Mouse (Mus musculus) cortical plate, adult 2 months (tissue): ENCODE measurements around the gene Scrt2. TPM values are rescaled to one million over a fixed set of nuclear protein-coding genes. Genes with fewer than 3 reads are reported as not detected.

Experiments used
- H3K27ac ChIP-seq: fragments of 200-500 bp; 2 replicates; pipeline ENCODE4 v1.5.1; 2012; ENCODE audit warnings: low read length, control low read depth, inconsistent platforms; ENCODE audit not compliant: insufficient read depth
- H3K4me1 ChIP-seq: fragments of 200-500 bp; 2 replicates; pipeline ENCODE4 v1.6.1; 2011; ENCODE audit warnings: low read length; ENCODE audit not compliant: control insufficient read depth, insufficient read depth
- H3K4me3 ChIP-seq: fragments of 200-500 bp; 2 replicates; pipeline ENCODE4 v1.5.1; 2011; ENCODE audit warnings: mild to moderate bottlenecking, low read length, control low read depth; ENCODE audit not compliant: insufficient read depth
- CTCF ChIP-seq: fragments of 200-500 bp; IDR thresholded peaks from 2 replicates; pipeline ENCODE4 v1.5.1; 2011; ENCODE audit warnings: mild to moderate bottlenecking, control low read depth, low read length; ENCODE audit not compliant: insufficient read depth; ENCODE audit errors: extremely low read depth
- POLR2A ChIP-seq: fragments of 200-500 bp; IDR thresholded peaks from 2 replicates; pipeline ENCODE4 v1.6.1; 2011; ENCODE audit warnings: mild to moderate bottlenecking, low read length, control low read depth; ENCODE audit not compliant: insufficient read depth; ENCODE audit errors: extremely low read depth
- polyA plus RNA-seq: library from polyadenylated mRNA; depleted of rRNA; stranded (reverse); fragments of >200 nt; gene quantifications from 2 replicates; pipeline ENCODE4 v1.2.3, GENCODE M21; 2012; rRNA removed

The Scrt2 gene
- polyA plus RNA-seq, 1 experiment = 12.1 TPM

- Histone ChIP-seq H3K27ac (no peak overlapping the region), H3K4me3 (no peak overlapping the region), H3K4me1 (peaks cover 3% of the 10 kb centered on the region)
- TF ChIP-seq CTCF (no peak), POLR2A (no peak)
Measured at GRCm38 (mm10) chr2:152141491-152141890, 60.2 kb downstream of the Scrt2 start.

GRCm38 (mm10) chr2:152142046-152142445 is 60.7 kb downstream of the Scrt2 start:
- Histone ChIP-seq H3K27ac (no peak overlapping the region), H3K4me1 (peaks cover 3% of the 10 kb centered on the region), H3K4me3 (no peak overlapping the region)
- TF ChIP-seq CTCF (no peak), POLR2A (no peak)

- Histone ChIP-seq H3K4me3 (no peak overlapping the region), H3K4me1 (peaks cover 3% of the 10 kb centered on the region), H3K27ac (no peak overlapping the region)
- TF ChIP-seq POLR2A = no peak
- no peak for TF ChIP-seq CTCF
Measured at GRCm38 (mm10) chr2:152142571-152142970, 61.2 kb downstream of the Scrt2 start.

- Histone ChIP-seq H3K27ac (no peak within 1 kb of the TSS), H3K4me3 (peak within 1 kb of the TSS; percentile 30; the same call in 1 of the 2 replicates), H3K4me1 (peaks cover 3% of the 10 kb centered on the region)
- TF ChIP-seq POLR2A (no peak), CTCF (no peak)
Measured at GRCm38 (mm10) chr2:152143279-152144157, 62.2 kb downstream of the Scrt2 start, which contains the start of gene Tcf15. TSS of gene Tcf15 (plus strand) at chr2:152143561.

- Histone ChIP-seq H3K4me3 (no peak overlapping the region), H3K27ac (no peak overlapping the region), H3K4me1 (peaks cover 3% of the 10 kb centered on the region)
- no peak for TF ChIP-seq POLR2A
- no peak for TF ChIP-seq CTCF
Measured at GRCm38 (mm10) chr2:152144158-152144450, 62.8 kb downstream of the Scrt2 start.

- no peaks in the 10 kb centered on the region for H3K4me1 ChIP-seq
- no peak overlapping the region for H3K4me3 ChIP-seq
- TF ChIP-seq POLR2A (no peak), CTCF (no peak)
- H3K27ac ChIP-seq = no peak overlapping the region
Measured at GRCm38 (mm10) chr2:152144501-152144900, 63.2 kb downstream of the Scrt2 start.

Other genes starting within 250 kb of the Scrt2 start
- gene Rspo4, start 238.6 kb upstream of the Scrt2 start, polyA plus RNA-seq = 0.11 and 0.15 TPM in 2 replicates
- gene Angpt4, start 170.3 kb upstream of the Scrt2 start, polyA plus RNA-seq = 0.09 and 0.10 TPM in 2 replicates
- 6.6 and 6.9 TPM in 2 replicates for gene Fam110a, start 101.3 kb upstream of the Scrt2 start, polyA plus RNA-seq
- gene Slc52a3, start 85.0 kb upstream of the Scrt2 start, polyA plus RNA-seq = 3.1 and 3.3 TPM in 2 replicates
- gene Srxn1, start 24.0 kb downstream of the Scrt2 start, polyA plus RNA-seq = 94.9 and 97.3 TPM in 2 replicates
- gene Tcf15, start 62.0 kb downstream of the Scrt2 start, polyA plus RNA-seq = 1.0 and 1.9 TPM in 2 replicates
- gene Csnk2a1, start 145.3 kb downstream of the Scrt2 start, polyA plus RNA-seq = 70.7 and 73.3 TPM in 2 replicates
- 41.4 and 44.7 TPM in 2 replicates for gene Tbc1d20, start 212.3 kb downstream of the Scrt2 start, polyA plus RNA-seq